Mouse (Mus musculus): ENCODE data around the gene Tmem246.

DNA sequence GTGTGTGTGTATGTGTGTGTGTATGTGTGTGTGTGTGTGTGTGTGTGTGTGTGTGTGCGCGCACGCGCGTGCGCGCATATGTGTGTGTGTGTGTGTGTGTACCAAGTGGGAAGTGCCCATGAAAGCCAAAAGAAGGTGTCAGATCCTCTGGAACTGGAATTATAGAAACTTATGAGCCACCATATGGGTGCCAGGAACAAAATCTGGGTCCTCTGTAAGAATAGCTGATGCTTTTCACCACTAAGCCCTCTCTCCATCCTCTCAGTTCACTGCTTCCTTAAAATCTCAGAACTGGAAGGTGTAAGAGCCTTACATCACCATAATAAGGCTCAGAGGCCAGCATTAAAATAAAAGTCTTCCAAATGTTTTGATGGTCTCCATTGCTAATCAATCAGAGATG is 40.3 kb downstream of the Tmem246 start:
- no peak for TF ChIP-seq POLR2A (IDR thresholded peaks at IDR 0.05; ENCODE audit: low read depth, low read length)
- no peak for TF ChIP-seq CTCF (IDR thresholded peaks at IDR 0.05; ENCODE audit: extremely low read depth, insufficient read depth, insufficient read length, insufficient replicate concordance)
